Mouse (Mus musculus) limb, embryonic 12.5 days (tissue): ENCODE measurements around the gene Dnajb13. TPM values are rescaled to one million over a fixed set of nuclear protein-coding genes. Genes with fewer than 3 reads are reported as not detected.
"Not testable (repeated sequence)": the region's sequence is repeated elsewhere in the genome, so short reads cannot be mapped to it uniquely, and the experiment has no call there.

Source experiments
- ATAC-seq: fragments of 200-750 bp; cut with Nextera tagmentation; 2 replicates; pipeline ENCODE4 v1.8.0; 2017; ENCODE audit warnings: low read depth, moderate TSS enrichment; ENCODE audit not compliant: insufficient number of reproducible peaks, insufficient read depth, low FRiP score, low TSS enrichment
- H3K27ac ChIP-seq: fragments of 300-500 bp; sonication (generic); 2 replicates; pipeline ENCODE4 v1.5.1; 2016; ENCODE audit warnings: mild to moderate bottlenecking, moderate library complexity
- H3K27me3 ChIP-seq: fragments of 300-500 bp; sonication (generic); 2 replicates; pipeline ENCODE4 v1.6.1; 2016; ENCODE audit warnings: mild to moderate bottlenecking, moderate library complexity
- H3K36me3 ChIP-seq: fragments of 300-500 bp; sonication (generic); 2 replicates; pipeline ENCODE4 v1.6.1; 2016; ENCODE audit warnings: mild to moderate bottlenecking, moderate library complexity
- H3K4me1 ChIP-seq: fragments of 300-500 bp; sonication (generic); replicated peaks from 2 replicates; pipeline ENCODE4 v1.6.1; 2016
- H3K4me2 ChIP-seq: fragments of 300-500 bp; sonication (generic); 2 replicates; pipeline ENCODE4 v1.6.1; 2016; ENCODE audit warnings: mild to moderate bottlenecking, moderate library complexity
- H3K4me3 ChIP-seq: fragments of 300-500 bp; sonication (generic); replicated peaks from 2 replicates; pipeline ENCODE4 v1.5.1; 2016; ENCODE audit warnings: mild to moderate bottlenecking
- H3K9ac ChIP-seq: fragments of 300-500 bp; sonication (generic); replicated peaks from 2 replicates; pipeline ENCODE4 v1.6.1; 2016; ENCODE audit warnings: mild to moderate bottlenecking, moderate library complexity
- H3K9me3 ChIP-seq: fragments of 300-500 bp; sonication (generic); 2 replicates; pipeline ENCODE4 v1.6.1; 2016; ENCODE audit warnings: mild to moderate bottlenecking, moderate library complexity
- WGBS: fragments of 180-500 bp; shearing (Covaris S2); methylation state at CpG from one replicate; pipeline ENCODE4 v1.1.7; 2016; 5-methylcytosine and 5-hydroxymethylcytosine counted together
- polyA plus RNA-seq: library from polyadenylated mRNA; unstranded; fragments of >200 nt; fragmentation: Nextera tagmentation; extraction: Ambion mirVana; gene quantifications from 2 replicates; pipeline ENCODE4 v1.2.1, GENCODE M21; 2016

Dnajb13 gene
- polyA plus RNA-seq, 1 experiment from 2014 or later, result 0.35 TPM

DNA sequence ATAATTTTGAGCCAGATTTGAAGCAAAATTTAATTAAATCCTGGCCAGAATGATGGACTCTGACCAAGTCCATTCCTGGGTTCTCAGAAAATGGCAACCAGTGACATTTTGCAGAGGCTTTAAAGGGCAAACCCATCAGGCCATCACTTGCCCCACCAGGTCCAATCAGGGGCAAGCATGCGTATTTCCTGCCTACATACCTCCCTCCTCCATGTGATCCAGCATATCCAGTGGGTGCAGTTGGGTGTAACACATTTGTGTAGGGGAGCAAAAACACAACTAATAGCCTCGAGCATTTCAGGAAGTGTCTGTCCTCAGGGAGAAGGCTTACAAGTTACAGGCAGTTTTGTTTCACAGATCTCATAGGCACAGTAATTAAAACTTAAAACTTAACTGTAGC, 27.5 kb downstream of the Dnajb13 start:
- WGBS, result 68% methylated on average over 2 of the region's 2 CpGs
- no peak overlapping the region for H3K9ac ChIP-seq
- no peaks in the 10 kb centered on the region for H3K36me3 ChIP-seq
- no peak overlapping the region for H3K4me3 ChIP-seq
- peaks cover 4% of the 10 kb centered on the region; the same call in 1 of the 2 replicates for H3K4me1 ChIP-seq
- no peaks in the 10 kb centered on the region for H3K9me3 ChIP-seq
- no peak overlapping the region for H3K27ac ChIP-seq
- H3K4me2 ChIP-seq, result no peak overlapping the region
- no peak for ATAC-seq
- no peaks in the 10 kb centered on the region for H3K27me3 ChIP-seq

DNA sequence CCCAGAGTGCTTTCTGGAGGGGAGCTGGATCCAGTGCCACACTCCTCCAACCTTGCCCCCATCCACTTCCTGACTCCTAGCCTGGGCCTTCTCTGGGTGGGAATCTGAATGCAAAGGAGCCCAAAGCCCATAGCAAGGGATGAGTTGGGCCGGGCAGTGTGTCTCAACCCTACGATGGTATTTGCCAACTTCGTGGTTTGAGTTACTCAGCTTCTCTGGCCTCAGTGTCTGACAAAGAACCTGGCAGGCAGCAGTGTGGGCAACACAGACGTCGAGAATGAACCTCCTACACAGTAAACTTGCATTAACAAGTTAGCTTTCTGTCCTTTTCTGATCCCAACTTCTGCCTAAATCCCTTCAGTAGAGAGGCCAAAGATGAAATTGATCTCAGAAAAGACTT, 30.3 kb downstream of the Dnajb13 start:
- H3K27ac ChIP-seq, result no peak overlapping the region
- 83% methylated on average over 5 of the region's 5 CpGs for WGBS
- H3K27me3 ChIP-seq, result no peaks in the 10 kb centered on the region
- no peak overlapping the region for H3K9ac ChIP-seq
- ATAC-seq, result no peak
- no peaks in the 10 kb centered on the region for H3K36me3 ChIP-seq
- no peaks in the 10 kb centered on the region for H3K9me3 ChIP-seq
- H3K4me2 ChIP-seq, result no peak overlapping the region
- no peak overlapping the region for H3K4me3 ChIP-seq
- no peaks in the 10 kb centered on the region for H3K4me1 ChIP-seq

DNA sequence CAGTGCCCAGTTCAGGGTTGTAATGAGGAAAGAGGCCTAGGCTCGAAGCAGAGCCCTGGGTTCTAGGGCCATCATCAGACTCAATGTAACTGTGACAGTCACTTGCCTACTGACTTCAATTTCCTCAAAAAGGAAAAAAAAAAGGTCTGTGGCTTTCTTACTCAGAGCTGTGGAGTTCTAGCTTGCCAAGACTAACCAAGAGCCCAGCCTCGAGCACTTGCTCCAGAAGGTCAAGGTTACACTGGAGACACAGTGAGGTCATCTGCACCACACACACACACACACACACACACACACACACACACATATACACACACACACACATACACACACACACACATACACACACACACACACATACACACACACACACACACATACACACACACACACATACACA, 32.7 kb downstream of the Dnajb13 start:
- ATAC-seq, H3K9me3 ChIP-seq, H3K4me1 ChIP-seq, H3K4me3 ChIP-seq, H3K36me3 ChIP-seq, H3K27me3 ChIP-seq, H3K4me2 ChIP-seq, H3K27ac ChIP-seq, H3K9ac ChIP-seq: not testable (repeated sequence)
- 78% methylated on average over 2 of the region's 2 CpGs for WGBS

DNA sequence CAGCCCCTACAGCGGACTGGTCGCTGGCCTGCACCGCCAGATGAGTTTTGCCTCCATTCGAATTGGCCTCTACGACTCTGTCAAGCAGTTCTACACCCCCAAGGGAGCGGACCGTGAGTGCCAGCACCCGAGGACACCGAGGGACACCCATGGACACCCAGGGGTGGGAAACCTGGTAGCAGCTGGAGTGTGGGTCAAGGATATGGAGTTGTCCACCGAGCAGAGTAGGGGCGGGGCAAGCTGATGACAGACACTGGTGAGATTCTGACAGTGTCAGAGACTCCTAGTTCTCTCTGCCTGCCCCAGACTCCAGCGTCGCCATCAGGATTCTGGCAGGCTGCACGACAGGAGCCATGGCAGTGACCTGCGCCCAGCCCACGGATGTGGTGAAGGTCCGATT, 34.6 kb downstream of the Dnajb13 start:
- no peaks in the 10 kb centered on the region for H3K27me3 ChIP-seq
- no peak overlapping the region for H3K4me3 ChIP-seq
- H3K36me3 ChIP-seq, result no peaks in the 10 kb centered on the region
- WGBS, result 83% methylated on average over 17 of the region's 17 CpGs
- H3K4me1 ChIP-seq, result no peaks in the 10 kb centered on the region
- no peaks in the 10 kb centered on the region for H3K9me3 ChIP-seq
- ATAC-seq, result no peak
- no peak overlapping the region for H3K9ac ChIP-seq
- no peak overlapping the region for H3K27ac ChIP-seq
- H3K4me2 ChIP-seq, result no peak overlapping the region

DNA sequence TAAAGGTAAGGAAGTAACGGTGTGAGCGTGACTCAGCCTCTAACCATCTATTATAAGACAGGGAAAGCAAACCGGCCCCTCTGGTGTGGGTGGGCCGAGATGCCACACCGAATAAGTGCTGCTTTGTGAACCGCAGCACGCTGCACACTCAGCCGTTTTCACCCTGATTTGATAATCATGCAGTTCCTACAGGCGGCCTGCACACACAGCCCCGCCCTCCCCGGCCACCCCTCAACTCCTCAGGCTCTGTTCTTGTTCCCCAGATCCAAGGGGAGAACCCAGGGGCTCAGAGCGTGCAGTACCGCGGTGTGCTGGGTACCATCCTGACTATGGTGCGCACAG, 35.0 kb downstream of the Dnajb13 start:
- ATAC-seq, result no peak
- WGBS, result 74% methylated on average over 15 of the region's 15 CpGs

DNA sequence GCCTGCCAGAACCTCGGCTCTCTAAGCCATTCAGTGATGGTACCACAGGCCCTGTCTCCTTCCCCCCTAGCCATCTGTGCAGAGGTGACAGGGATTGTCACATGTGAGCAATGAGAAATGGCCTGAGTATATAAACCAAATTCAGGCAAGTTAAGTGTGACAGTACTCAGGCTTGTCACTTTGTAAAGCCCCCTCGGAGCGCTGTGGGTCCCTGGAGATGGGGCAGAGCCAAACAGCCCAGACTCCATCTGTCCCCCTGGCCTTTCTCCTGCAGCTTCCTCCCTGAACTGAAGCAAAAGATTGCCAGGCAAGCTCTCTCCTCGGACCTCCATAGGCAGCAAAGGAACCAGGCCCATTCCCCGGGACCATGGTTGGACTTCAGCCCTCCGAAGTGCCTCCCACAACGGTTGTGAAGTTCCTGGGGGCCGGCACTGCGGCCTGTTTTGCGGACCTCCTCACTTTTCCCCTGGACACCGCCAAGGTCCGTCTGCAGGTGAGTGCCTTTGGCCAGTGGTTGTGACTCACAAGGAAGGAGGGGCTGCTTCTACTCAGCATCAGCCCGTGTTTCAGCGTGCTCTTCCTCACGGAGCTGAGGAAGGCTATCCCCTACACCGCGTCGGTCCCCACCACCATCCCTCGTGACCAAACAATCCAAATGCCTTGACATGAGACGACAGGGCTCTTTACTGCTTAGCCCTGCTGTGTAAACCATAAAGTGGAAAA, 35.5 kb downstream of the Dnajb13 start:
- H3K9ac ChIP-seq, result no peak overlapping the region
- no peak overlapping the region for H3K4me3 ChIP-seq
- WGBS, result 78% methylated on average over 20 of the region's 20 CpGs
- no peak overlapping the region for H3K4me2 ChIP-seq
- no peaks in the 10 kb centered on the region for H3K9me3 ChIP-seq
- ATAC-seq, result no peak
- H3K27me3 ChIP-seq, result no peaks in the 10 kb centered on the region
- H3K27ac ChIP-seq, result no peak overlapping the region
- no peaks in the 10 kb centered on the region for H3K36me3 ChIP-seq
- no peaks in the 10 kb centered on the region for H3K4me1 ChIP-seq

More for the DNA sequence above, 35.0 kb downstream of the Dnajb13 start:
- Histone ChIP-seq H3K4me3 (no peak overlapping the region), H3K36me3 (no peaks in the 10 kb centered on the region), H3K27me3 (no peaks in the 10 kb centered on the region), H3K9me3 (no peaks in the 10 kb centered on the region), H3K27ac (no peak overlapping the region), H3K9ac (no peak overlapping the region), H3K4me1 (no peaks in the 10 kb centered on the region), H3K4me2 (no peak overlapping the region)

DNA sequence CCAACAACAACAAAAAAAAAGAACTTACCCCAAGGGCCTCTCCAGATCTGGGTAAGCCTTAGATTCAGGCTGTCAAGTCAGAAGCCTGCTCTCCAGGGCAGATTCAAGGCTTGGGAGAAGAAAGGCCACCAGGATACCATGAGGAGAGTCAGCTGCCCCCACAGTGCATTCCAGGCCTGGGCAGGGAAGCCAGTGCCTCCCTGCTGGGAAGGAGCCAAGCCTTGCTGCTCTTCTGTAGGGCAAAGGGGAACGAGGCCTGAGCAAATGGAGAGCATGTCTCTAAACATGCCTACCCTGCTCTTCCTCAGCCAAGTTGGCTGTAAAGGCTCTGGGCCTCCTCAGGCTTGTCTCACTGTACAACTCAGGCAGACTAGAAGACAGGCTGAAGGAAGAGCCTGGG, 40.1 kb downstream of the Dnajb13 start:
- no peaks in the 10 kb centered on the region for H3K27me3 ChIP-seq
- H3K9me3 ChIP-seq, result no peaks in the 10 kb centered on the region
- WGBS, result 63% methylated on average over 1 of the region's 1 CpGs
- no peak overlapping the region for H3K9ac ChIP-seq
- no peak overlapping the region for H3K4me3 ChIP-seq
- no peak overlapping the region for H3K4me2 ChIP-seq
- H3K27ac ChIP-seq, result no peak overlapping the region
- ATAC-seq, result no peak
- H3K36me3 ChIP-seq, result peaks cover 17% of the 10 kb centered on the region
- no peaks in the 10 kb centered on the region for H3K4me1 ChIP-seq

DNA sequence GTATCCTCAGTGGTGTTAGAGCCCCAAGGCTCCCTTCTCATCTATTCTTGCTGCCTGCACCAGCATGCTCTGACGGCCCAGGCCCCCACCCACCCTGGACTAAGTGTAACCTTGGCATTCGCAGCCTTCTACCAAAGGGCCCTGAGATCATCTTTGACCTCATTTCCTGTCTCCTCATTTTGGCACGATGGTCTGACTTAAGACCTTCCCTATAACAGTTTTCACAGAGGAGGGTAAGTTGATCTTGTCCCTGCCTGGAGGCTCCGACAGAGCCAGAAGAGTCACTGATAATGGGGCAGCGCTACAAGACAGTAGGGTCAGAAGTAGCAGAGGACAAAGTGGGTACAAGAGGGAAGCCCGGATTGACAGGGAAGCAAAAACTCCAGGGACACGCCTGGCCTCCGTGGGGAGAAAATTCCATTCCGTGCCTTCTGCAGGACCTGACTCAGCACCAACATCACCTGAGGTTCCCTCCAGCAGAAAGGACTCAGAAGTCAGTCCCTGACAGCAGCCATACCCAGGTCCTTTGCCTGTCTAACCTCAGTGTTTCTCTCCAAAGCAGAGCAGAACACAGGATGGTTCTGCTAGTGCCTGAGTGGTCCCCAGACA, 40.8 kb downstream of the Dnajb13 start:
- Histone ChIP-seq H3K9ac (no peak overlapping the region), H3K27ac (no peak overlapping the region), H3K4me1 (no peaks in the 10 kb centered on the region), H3K4me3 (no peak overlapping the region), H3K4me2 (no peak overlapping the region), H3K27me3 (no peaks in the 10 kb centered on the region), H3K9me3 (no peaks in the 10 kb centered on the region), H3K36me3 (peaks cover 25% of the 10 kb centered on the region)
- ATAC-seq, result no peak
- 81% methylated on average over 9 of the region's 9 CpGs for WGBS

DNA sequence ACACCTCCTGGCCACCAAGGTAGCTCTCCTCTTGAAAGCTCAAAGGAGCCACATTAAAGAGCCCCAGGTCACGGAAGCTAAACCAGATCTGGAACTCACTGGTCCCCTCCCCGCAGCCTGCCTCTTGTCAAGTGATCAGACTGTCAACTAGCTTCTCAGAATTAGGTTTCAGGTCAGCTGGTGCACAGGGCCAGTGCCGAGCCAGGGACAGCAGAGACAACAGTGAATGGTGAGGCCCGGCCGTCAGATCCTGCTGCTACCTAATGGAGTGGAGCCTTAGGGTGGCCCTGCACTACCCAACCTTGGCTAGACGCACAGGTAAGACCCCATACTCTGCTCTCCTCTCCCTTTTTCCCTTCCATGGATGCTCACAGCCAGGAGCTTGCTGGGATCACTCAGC, 42.0 kb downstream of the Dnajb13 start, which contains the start of gene Ucp3:
Gene Ucp3, plus strand, starts transcription at position 214 of the 400 bp plus-strand sequence.
- WGBS, result 82% methylated on average over 6 of the region's 6 CpGs
- Histone ChIP-seq H3K27me3 (no peaks in the 10 kb centered on the region), H3K4me2 (no peak within 1 kb of the TSS), H3K4me3 (no peak within 1 kb of the TSS), H3K9me3 (no peaks in the 10 kb centered on the region), H3K36me3 (peaks cover 34% of the 10 kb centered on the region), H3K9ac (no peak within 1 kb of the TSS), H3K27ac (no peak within 1 kb of the TSS), H3K4me1 (no peaks in the 10 kb centered on the region)
- ATAC-seq, result no peak; the same call in 1 of the 2 replicates

DNA sequence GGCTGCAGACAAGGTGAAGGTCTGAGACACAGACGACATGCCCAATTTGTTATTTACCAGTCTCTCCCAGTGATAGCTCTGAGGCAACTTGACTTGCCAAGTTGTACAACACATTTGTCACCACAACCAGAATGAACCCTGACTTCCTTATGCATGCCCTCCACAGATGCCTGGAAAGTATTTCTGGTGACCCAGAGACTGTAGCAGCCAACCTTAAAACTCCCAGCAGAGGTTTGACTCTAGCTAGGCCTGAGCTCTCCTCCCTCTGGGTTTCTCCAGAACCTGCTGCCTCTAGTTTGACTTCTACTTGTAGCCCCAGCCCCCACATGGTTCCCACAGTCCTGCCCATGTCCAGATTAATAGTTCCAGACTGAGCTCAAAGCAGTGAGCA, 43.4 kb downstream of the Dnajb13 start:
- Histone ChIP-seq H3K4me1 (no peaks in the 10 kb centered on the region), H3K9me3 (no peaks in the 10 kb centered on the region), H3K27ac (no peak overlapping the region), H3K36me3 (peaks cover 46% of the 10 kb centered on the region), H3K27me3 (no peaks in the 10 kb centered on the region), H3K4me2 (no peak overlapping the region), H3K9ac (no peak overlapping the region), H3K4me3 (no peak overlapping the region)
- WGBS, result 82% methylated on average over 1 of the region's 1 CpGs
- ATAC-seq, result no peak

DNA sequence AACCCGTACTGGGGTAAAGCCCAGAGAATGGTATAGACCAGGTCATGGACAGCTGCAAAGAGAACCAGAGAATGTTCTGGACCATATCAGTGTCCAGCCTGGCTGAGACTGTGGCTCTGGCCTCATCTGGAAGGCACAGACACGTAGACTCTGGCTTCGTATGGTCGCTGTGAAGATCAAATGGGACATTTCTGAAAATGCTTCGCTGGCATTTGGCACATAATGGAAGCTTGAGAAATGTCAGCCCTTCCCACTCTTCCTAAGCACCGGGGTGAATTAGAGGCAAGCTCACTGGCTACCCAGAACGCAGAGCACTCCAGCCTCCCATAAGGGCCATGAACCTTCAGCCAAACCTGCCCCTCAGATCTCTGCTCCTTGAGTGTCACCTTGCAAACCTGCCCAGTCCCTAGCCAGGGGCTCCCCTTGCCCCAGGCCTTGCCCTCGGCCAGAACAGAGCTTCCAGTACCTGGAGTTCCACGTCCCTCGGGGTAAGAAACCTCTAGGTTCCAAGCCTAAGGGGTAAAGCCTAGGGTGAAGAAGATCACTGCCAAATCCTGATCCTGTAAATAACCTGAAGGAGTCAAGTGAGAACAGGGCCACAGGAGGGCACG, 43.9 kb downstream of the Dnajb13 start:
- no peak for ATAC-seq
- Histone ChIP-seq H3K4me2 (no peak overlapping the region), H3K9me3 (no peaks in the 10 kb centered on the region), H3K4me3 (no peak overlapping the region), H3K9ac (no peak overlapping the region), H3K36me3 (peaks cover 52% of the 10 kb centered on the region), H3K27ac (no peak overlapping the region), H3K4me1 (no peaks in the 10 kb centered on the region), H3K27me3 (no peaks in the 10 kb centered on the region)
- 87% methylated on average over 11 of the region's 11 CpGs for WGBS
